Mouse (Mus musculus): ENCODE results near the gene Tmem169.

- no peak for TF ChIP-seq POLR2A (IDR thresholded peaks at IDR 0.05; ENCODE audit: borderline replicate concordance, extremely low read depth, low read depth, low read length)
- TF ChIP-seq CTCF (IDR thresholded peaks at IDR 0.05; ENCODE audit: insufficient read depth, low read length), result no peak
Measured at GRCm38 (mm10) chr1:72326162-72326821, 42.1 kb downstream of the Tmem169 start.

All from lung, adult 2 months (tissue).